Mouse (Mus musculus): Measurements from ENCODE around the gene Gopc. TPM values are rescaled to one million over a fixed set of nuclear protein-coding genes. Genes with fewer than 3 reads are reported as not detected.

The Gopc gene
- polyA plus RNA-seq (2016; fragmentation: Nextera tagmentation; extraction: Ambion mirVana): 15.3 and 19.2 TPM in 2 replicates

- Histone ChIP-seq H3K4me1 (peaks cover 27% of the 10 kb centered on the region), H3K4me3 (peak within 1 kb of the TSS; percentile 95)
- WGBS: under 1% methylated on average over 71 of the region's 71 CpGs
Measured at GRCm38 (mm10) chr10:52381845-52382591, at the start of gene Gopc. Gene Gopc (minus strand): TSS chr10:52382124.

DNA sequence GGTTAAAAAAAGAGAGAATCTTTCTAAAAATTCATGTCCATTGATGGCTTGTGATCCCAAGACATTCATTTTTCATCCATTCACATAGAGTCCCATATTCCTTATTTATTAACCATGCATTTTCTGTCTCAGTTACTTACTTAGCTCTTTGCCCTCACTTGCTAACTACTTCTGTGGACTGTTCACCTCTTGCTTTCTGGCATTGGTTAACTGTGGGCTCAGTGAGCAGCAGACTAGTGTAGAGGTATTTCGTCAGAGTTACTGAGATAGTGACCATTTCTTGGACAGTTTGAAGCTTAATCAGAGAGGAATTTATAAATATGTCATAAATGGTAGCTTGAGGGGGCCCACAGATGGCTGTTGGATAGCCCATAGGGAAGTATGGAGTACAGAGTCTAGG lies 49.0 kb upstream of the Gopc start:
- WGBS: 86% methylated on average over 1 of the region's 1 CpGs
- peaks cover 65% of the 10 kb centered on the region for H3K36me3 ChIP-seq
- peaks cover 6% of the 10 kb centered on the region; the same call in 1 of the 2 replicates for H3K4me1 ChIP-seq
- no peaks in the 10 kb centered on the region for H3K9me3 ChIP-seq (replicated peaks)
- DNase-seq (ENCODE audit: low spot score): no peak
- no peak overlapping the region for H3K4me3 ChIP-seq
- H3K27ac ChIP-seq: no peak overlapping the region
- no peaks in the 10 kb centered on the region for H3K27me3 ChIP-seq (ENCODE audit: low read depth, poor library complexity, severe bottlenecking)

More at GRCm38 (mm10) chr10:52381845-52382591, at the start of gene Gopc:
- Histone ChIP-seq H3K36me3 (no peaks in the 10 kb centered on the region), H3K27ac (peak within 1 kb of the TSS; percentile 97), H3K9me3 (replicated peaks) (no peaks in the 10 kb centered on the region), H3K27me3 (ENCODE audit: low read depth, poor library complexity, severe bottlenecking) (no peaks in the 10 kb centered on the region)
- peak; percentile 94 for DNase-seq (ENCODE audit: low spot score)

- no peak for DNase-seq (ENCODE audit: low spot score)
- H3K4me3 ChIP-seq: no peak overlapping the region
- H3K4me1 ChIP-seq: peaks cover 6% of the 10 kb centered on the region; the same call in 1 of the 2 replicates
- no peaks in the 10 kb centered on the region for H3K27me3 ChIP-seq (ENCODE audit: low read depth, poor library complexity, severe bottlenecking)
- WGBS: 65% methylated on average over 2 of the region's 2 CpGs
- no peak overlapping the region for H3K27ac ChIP-seq
- peaks cover 34% of the 10 kb centered on the region for H3K36me3 ChIP-seq
- no peaks in the 10 kb centered on the region for H3K9me3 ChIP-seq (replicated peaks)
Measured at GRCm38 (mm10) chr10:52427634-52428415, 45.9 kb upstream of the Gopc start.

DNA sequence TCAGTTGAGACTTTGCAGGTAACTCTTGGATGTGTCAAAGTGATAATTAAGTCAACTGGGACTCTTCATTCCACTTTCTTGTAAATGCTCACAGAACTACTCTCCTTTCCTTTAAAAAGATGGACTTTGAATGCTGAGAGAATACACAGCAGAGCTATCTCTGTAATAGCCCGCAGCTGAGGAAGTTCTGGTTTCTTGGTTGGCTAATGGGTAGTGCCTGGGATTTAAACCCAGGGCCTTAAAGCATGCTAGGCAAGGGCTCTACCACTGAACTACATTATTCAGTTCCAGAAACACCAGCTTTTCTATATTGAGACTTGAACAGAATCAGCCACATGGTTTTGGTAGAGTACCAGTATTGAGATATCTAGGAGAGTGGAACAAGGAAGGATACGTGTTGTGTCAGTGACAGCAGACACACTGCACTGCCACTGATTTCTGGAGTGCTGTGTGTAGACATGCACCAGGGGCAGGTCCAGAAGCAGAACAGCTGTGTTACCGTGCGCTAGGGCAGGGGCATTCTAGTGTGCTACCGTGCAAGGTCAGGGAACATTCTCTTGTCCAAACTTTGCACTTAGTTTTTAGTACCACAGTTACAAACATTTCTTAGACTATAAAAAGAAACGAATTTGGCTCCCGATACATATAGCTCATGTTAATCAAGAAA lies 44.5 kb upstream of the Gopc start:
- Histone ChIP-seq H3K27ac (no peak overlapping the region), H3K27me3 (ENCODE audit: low read depth, poor library complexity, severe bottlenecking) (no peaks in the 10 kb centered on the region), H3K36me3 (peaks cover 25% of the 10 kb centered on the region), H3K9me3 (replicated peaks) (no peaks in the 10 kb centered on the region), H3K4me1 (peaks cover 6% of the 10 kb centered on the region; the same call in 1 of the 2 replicates), H3K4me3 (no peak overlapping the region)
- DNase-seq (ENCODE audit: low spot score): no peak
- WGBS: 89% methylated on average over 7 of the region's 7 CpGs

DNA sequence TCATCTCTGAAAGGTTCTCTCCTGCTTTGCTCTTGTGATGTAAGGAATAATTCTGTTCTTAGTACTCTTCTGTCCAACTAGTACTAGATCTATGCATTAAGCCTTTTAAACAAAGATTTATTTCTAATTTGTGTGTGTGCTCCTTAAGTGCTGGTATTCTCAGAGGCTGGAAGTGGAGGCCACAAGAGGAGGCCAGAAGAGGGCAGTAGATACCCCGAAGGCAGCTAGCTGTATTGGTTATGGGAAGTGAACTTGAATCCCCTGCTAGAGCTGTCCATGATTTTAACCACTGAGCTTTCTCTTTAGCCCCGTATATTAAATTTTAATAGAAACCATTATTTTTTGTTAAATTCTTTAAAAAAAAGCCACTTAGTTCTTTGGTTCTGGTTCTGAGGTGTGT lies 41.2 kb upstream of the Gopc start:
- Histone ChIP-seq H3K36me3 (peaks cover 18% of the 10 kb centered on the region), H3K27ac (no peak overlapping the region), H3K27me3 (ENCODE audit: low read depth, poor library complexity, severe bottlenecking) (no peaks in the 10 kb centered on the region), H3K4me3 (no peak overlapping the region), H3K4me1 (peaks cover 16% of the 10 kb centered on the region), H3K9me3 (replicated peaks) (no peaks in the 10 kb centered on the region)
- WGBS: 86% methylated on average over 2 of the region's 2 CpGs
- DNase-seq (ENCODE audit: low spot score): no peak

DNA sequence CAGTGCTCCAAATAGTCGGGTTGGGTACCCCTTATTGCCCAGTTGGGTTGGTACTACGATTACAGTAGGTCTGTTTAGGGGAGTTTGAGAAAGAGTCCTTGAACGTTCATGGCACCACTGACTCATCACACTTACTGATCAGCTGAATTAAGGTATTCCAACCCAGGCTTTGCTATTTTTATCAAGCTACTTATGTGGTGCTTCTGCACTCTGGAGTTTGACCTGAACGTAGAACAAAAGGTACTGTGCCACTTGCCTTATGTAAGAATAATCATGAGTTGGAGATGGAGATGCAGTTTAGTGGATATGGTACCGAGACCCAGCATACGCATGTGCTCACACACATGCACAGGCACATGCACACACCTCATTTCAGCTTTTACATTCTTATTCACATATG lies 39.8 kb upstream of the Gopc start:
- Histone ChIP-seq H3K36me3 (peaks cover 18% of the 10 kb centered on the region), H3K4me3 (no peak overlapping the region), H3K9me3 (replicated peaks) (no peaks in the 10 kb centered on the region), H3K27ac (no peak overlapping the region), H3K27me3 (ENCODE audit: low read depth, poor library complexity, severe bottlenecking) (no peaks in the 10 kb centered on the region), H3K4me1 (peaks cover 14% of the 10 kb centered on the region)
- DNase-seq (ENCODE audit: low spot score): no peak
- 94% methylated on average over 6 of the region's 6 CpGs for WGBS

DNA sequence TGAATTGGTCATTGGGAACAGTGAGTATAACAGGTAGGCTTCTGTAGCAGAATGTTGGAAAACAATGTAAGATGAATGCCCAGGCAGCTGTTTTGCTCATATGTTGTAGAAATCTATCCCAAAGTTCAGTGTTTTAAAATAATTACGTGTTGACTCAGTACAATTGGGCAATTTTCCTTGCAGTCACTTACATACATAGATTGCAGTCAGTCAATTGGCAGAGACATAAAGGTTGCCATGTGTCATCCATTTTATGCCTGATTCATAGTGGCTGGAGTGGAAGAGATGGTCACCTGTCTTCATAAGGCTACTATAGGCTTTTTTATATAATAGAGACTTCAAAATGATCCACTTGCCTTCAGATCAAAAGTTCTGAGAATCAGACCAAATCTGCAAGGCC lies 38.6 kb upstream of the Gopc start:
- Histone ChIP-seq H3K4me1 (peaks cover 18% of the 10 kb centered on the region), H3K36me3 (peaks cover 18% of the 10 kb centered on the region), H3K4me3 (no peak overlapping the region), H3K27ac (no peak overlapping the region), H3K27me3 (ENCODE audit: low read depth, poor library complexity, severe bottlenecking) (no peaks in the 10 kb centered on the region), H3K9me3 (replicated peaks) (no peaks in the 10 kb centered on the region)
- WGBS: 95% methylated on average over 1 of the region's 1 CpGs
- no peak for DNase-seq (ENCODE audit: low spot score)

GRCm38 (mm10) chr10:52419402-52419801 lies 37.5 kb upstream of the Gopc start:
- peaks cover 18% of the 10 kb centered on the region for H3K36me3 ChIP-seq
- WGBS: 89% methylated on average over 4 of the region's 4 CpGs
- DNase-seq (ENCODE audit: low spot score): no peak
- H3K4me3 ChIP-seq: peak overlapping the region; percentile 97; the same call in 1 of the 2 replicates
- H3K4me1 ChIP-seq: peaks cover 18% of the 10 kb centered on the region
- H3K27me3 ChIP-seq (ENCODE audit: low read depth, poor library complexity, severe bottlenecking): no peaks in the 10 kb centered on the region
- H3K27ac ChIP-seq: no peak overlapping the region
- no peaks in the 10 kb centered on the region for H3K9me3 ChIP-seq (replicated peaks)

GRCm38 (mm10) chr10:52418931-52419330 lies 37.0 kb upstream of the Gopc start:
- no peaks in the 10 kb centered on the region for H3K9me3 ChIP-seq (replicated peaks)
- no peak overlapping the region for H3K27ac ChIP-seq
- peaks cover 18% of the 10 kb centered on the region for H3K36me3 ChIP-seq
- peaks cover 18% of the 10 kb centered on the region for H3K4me1 ChIP-seq
- peak overlapping the region; percentile 97 for H3K4me3 ChIP-seq
- 71% methylated on average over 5 of the region's 5 CpGs for WGBS
- H3K27me3 ChIP-seq (ENCODE audit: low read depth, poor library complexity, severe bottlenecking): no peaks in the 10 kb centered on the region
- no peak for DNase-seq (ENCODE audit: low spot score)

DNA sequence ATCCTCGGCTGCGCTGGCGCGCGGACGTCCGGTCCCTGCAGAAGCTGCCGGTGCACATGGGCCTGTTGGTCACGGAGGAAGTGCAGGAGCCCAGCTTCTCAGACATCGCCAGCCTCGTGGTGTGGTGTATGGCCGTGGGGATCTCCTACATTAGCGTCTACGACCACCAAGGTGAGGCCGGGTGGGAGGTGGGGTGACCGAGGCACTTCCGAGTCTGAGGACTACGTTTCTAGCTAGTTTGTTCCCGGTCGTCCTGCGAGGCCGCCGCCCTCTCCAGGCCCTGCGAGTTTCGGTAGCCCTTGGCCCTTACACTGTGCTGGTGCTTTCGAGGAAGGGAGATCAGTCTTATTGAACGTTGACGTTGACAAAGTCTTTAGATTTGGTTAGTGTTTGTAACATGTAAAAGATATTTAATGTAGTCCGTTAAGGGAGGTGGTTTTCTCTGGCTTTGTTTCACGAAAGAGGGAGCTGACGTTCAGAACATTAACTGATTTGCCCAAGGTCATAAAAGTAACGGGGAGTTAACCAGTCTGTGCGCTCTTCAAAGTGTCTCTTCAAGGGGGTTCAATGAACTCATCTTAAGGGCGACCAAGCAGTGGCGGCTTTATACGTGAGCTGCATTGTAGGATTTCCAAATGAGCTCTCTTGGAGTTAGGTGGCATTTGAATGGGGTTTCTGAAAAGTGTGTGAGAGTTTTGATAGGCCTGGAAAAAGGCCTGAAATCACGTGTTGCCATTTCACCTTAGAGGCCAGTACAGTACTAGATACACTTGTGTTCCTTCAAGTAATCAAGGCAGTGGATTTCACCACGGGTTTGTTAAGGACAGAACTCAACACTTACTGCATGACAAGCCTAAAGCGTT lies 36.3 kb upstream of the Gopc start:
- H3K4me1 ChIP-seq: peaks cover 18% of the 10 kb centered on the region
- peaks cover 18% of the 10 kb centered on the region for H3K36me3 ChIP-seq
- H3K9me3 ChIP-seq (replicated peaks): no peaks in the 10 kb centered on the region
- H3K27me3 ChIP-seq (ENCODE audit: low read depth, poor library complexity, severe bottlenecking): no peaks in the 10 kb centered on the region
- H3K4me3 ChIP-seq: peak overlapping the region; percentile 97
- DNase-seq (ENCODE audit: low spot score): peak; percentile 39
- WGBS: 2% methylated on average over 39 of the region's 39 CpGs
- H3K27ac ChIP-seq: peak overlapping the region; percentile 95

DNA sequence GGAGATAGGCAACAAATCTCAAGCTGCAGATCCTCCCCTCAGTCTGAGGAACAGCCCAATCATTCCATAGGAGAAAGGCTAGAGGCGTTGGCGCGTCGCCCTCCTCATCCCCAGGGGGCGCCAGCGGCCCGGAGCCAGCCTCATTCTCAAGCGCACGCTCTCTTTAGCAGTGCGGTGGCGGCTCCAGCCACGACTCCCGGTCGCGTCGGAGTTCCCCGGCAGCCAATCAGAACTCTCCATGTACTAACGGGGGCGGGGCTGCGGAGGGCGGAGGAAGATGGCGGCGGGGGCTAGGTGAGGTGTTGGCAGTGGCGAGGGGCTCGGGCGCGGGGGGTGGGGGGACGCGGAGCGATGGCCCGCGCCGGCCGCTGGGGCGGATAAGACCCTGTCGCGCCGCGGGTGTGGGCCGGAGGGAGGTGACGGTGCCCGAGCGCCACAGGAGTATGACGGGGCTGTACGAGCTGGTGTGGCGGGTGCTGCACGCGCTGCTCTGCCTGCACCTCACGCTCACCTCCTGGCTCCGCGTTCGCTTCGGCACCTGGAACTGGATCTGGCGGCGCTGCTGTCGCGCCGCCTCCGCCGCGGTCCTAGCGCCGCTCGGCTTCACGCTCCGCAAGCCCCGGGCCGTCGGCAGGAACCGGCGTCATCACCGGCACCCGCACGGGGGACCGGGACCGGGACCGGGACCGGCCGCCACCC lies 35.5 kb upstream of the Gopc start, which contains the start of gene Nus1:
Gene Nus1 (plus strand): TSS at position 249 of the 699 bp plus-strand sequence.
- H3K36me3 ChIP-seq: peaks cover 18% of the 10 kb centered on the region
- peaks cover 18% of the 10 kb centered on the region for H3K4me1 ChIP-seq
- H3K27me3 ChIP-seq (ENCODE audit: low read depth, poor library complexity, severe bottlenecking): no peaks in the 10 kb centered on the region
- no peaks in the 10 kb centered on the region for H3K9me3 ChIP-seq (replicated peaks)
- H3K4me3 ChIP-seq: peak within 1 kb of the TSS; percentile 97
- WGBS: 2% methylated on average over 60 of the region's 79 CpGs
- peak; percentile 97 for DNase-seq (ENCODE audit: low spot score)
- peak within 1 kb of the TSS; percentile 95 for H3K27ac ChIP-seq

Measured in limb, embryonic 10.5 days (tissue).